Mouse (Mus musculus) gastrocnemius, adult 2 months (tissue): ENCODE measurements around the gene Icam2. TPM values are rescaled to one million over a fixed set of nuclear protein-coding genes. Genes with fewer than 3 reads are reported as not detected.
A peak's percentile ranks its signal among the peaks of the same experiment; 100 is the strongest.

Experiments used
- DNase-seq: peaks from one replicate; pipeline ENCODE4 v3.0.0; 2022
- H3K27ac ChIP-seq: fragments of 200-600 bp; 2 replicates; pipeline ENCODE4 v1.8.1; 2022; ENCODE audit warnings: mild to moderate bottlenecking
- H3K4me3 ChIP-seq: fragments of 200-600 bp; 2 replicates; pipeline ENCODE4 v1.8.1; 2022; ENCODE audit warnings: mild to moderate bottlenecking, moderate library complexity
- CTCF ChIP-seq: fragments of 200-600 bp; IDR thresholded peaks from 2 replicates; pipeline ENCODE4 v1.8.1; 2022; ENCODE audit warnings: antibody characterized with exemption, mild to moderate bottlenecking, moderate library complexity
- intact Hi-C: fragments of 180-260 bp; cut with DNase I; formaldehyde crosslinking; loops from one replicate; pipeline ENCODE4 v1.15.1; 2025
- long read RNA-seq, 2 experiments: library from polyadenylated mRNA; stranded (forward); transcript quantifications; one replicate each; pipeline ENCODE4 v2.0.0; 2021
- total RNA-seq, 2 experiments: library from RNA; stranded (reverse); gene quantifications; 2 replicates each; pipeline ENCODE4 v1.2.3; 2021

Icam2 gene
- total RNA-seq: 1 to 10 TPM; 4.2 to 6.2 TPM
- long read RNA-seq, experiment 1, partial matches to known transcripts: 1 of 2 reads
- long read RNA-seq, experiment 1, other reads (novel, unspliced or antisense): 0 of 2 reads
- long read RNA-seq, experiment 2, partial matches to known transcripts: 0 of 1 reads
- long read RNA-seq, experiment 2, other reads (novel, unspliced or antisense): 0 of 1 reads

DNA sequence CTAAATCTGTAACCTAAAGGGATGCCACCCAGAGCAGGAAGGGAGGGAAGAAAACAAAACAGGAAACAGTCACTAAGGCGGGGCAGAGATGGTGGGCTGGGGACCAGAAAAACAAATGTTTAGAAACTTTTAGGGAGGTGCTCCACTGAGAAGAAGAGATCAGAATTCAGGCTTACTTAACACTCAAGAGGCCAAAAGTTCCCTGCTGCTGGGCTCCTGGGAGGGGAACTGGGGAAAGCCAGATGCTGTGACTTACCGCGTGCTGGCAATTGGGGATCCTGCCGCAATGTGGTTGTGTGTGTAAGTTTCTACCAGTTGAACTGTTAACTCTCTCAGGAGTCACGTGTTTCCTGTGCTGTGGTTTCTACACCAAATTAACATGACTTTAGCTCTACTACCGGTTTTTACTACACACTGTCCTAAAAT lies at the start of gene Icam2:
TSS of gene Icam2 (minus strand) at position 285 of the 426 bp plus-strand sequence.
- DNase-seq: no peak
- no peak for TF ChIP-seq CTCF
- peak within 1 kb of the TSS; percentile 59 for H3K27ac ChIP-seq
- H3K4me3 ChIP-seq: no peak within 1 kb of the TSS
- intact Hi-C loops: no loop called here

DNA sequence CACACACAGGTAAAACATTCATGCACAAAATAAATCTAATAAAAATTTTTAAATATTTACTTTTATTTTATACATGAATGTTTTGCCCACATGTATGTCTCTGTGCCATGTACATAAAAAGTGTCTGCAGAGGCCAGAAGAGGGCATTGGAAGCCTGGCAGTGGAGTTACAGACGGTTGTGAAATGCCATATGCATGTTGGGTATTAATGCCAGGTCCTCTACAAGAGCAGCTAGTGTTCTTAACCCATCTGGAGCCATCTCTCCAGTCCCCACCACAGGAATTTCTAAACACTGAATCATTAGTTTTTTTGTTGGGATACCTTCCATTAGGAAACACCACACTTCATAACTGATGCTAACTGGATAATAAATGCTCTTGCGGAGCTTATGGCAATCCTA lies 49.7 kb upstream of the Icam2 start:
- intact Hi-C loops: no loop called here

DNA sequence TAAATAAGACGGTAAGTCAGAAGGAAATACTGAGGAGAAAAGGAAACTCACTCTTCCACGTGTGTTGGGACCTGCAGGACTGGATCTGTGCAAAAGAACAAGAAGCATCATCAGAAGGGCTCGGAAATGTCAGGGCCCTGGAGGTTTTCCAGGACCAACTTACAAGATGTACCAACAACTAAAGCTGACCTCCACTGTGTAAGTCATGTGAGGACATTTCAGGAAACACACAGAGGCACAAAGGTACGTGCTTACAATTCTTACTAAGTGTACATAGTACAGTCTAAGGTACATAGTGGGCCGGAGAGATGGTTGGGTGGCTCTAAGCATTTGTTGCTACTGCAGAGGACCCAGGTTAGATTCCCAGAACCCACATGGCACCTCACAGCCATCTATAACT lies 49.2 kb upstream of the Icam2 start:
- intact Hi-C loops: no loop called here
- DNase-seq: no peak
- TF ChIP-seq CTCF: no peak
- Histone ChIP-seq H3K4me3 (no peak overlapping the region), H3K27ac (no peak overlapping the region)

More for the DNA sequence above, 49.7 kb upstream of the Icam2 start:
- H3K4me3 ChIP-seq: no peak overlapping the region
- H3K27ac ChIP-seq: no peak overlapping the region
- DNase-seq: no peak
- peak; percentile 10; the same call in 1 of the 2 replicates for TF ChIP-seq CTCF

DNA sequence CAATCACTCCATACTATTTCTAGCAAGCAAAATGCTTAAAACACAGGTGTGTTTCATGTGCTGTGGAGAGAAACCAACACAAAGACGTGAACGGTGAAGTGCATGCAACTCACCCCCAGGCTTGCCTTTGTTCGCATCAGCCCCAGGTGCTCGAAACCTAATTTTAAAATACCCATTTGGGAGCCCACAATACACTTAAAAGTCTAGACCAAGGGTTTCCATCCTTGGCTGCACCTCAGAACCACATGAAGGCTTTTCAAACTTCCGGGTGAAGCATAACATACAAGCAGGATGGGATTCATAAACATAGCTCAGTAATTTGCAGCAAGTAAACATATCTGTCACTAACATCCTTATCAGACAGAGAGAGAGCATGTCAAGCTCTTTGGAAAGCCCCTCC lies 42.5 kb upstream of the Icam2 start:
- DNase-seq: no peak
- TF ChIP-seq CTCF: no peak
- no peak overlapping the region for H3K4me3 ChIP-seq
- no peak overlapping the region for H3K27ac ChIP-seq
- intact Hi-C loops: no loop called here

DNA sequence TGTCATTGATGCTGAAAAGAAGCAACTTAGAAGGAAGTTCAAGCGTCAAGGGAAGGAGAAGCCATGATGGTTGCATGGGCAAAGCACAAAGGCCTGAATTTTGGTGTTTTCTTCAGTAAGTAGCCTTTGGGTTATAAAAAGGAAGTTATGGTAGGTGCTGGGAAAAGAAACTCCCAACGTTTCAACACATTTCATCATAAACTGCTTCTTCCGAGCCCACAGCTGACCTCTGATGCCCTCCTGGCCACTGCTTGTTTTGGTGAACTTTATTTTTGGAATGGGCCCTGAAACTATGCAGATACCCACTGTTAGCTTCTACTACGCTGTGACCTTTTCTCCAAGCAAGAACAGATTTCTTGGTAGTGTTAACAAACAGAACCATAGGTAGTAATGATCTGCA lies 41.8 kb upstream of the Icam2 start:
- intact Hi-C loops: no loop called here
- peak overlapping the region; percentile 32; the same call in 1 of the 2 replicates for H3K27ac ChIP-seq
- no peak for TF ChIP-seq CTCF
- no peak overlapping the region for H3K4me3 ChIP-seq
- DNase-seq: no peak

DNA sequence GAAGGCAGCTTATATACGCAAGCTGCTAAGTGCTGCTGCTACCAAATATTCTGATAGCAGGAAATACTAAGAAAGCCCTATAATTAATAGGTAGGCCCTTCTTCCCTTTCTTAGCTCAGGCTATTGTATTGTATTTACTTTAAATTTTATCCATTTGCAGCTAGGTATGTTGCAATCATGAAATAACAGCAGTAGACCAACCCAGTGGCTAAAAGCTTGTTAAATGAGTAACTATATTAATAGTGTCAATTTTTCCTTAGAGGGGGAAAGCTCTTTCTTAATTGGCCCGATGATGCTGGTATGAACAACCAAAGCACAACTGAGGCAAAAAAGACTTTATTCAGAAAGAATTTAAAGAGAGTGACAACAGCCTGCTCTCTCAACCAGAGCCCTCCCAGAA lies 40.7 kb upstream of the Icam2 start:
- peak overlapping the region; percentile 71 for H3K27ac ChIP-seq
- no peak for TF ChIP-seq CTCF
- intact Hi-C loops: no loop called here
- DNase-seq: no peak
- no peak overlapping the region for H3K4me3 ChIP-seq

DNA sequence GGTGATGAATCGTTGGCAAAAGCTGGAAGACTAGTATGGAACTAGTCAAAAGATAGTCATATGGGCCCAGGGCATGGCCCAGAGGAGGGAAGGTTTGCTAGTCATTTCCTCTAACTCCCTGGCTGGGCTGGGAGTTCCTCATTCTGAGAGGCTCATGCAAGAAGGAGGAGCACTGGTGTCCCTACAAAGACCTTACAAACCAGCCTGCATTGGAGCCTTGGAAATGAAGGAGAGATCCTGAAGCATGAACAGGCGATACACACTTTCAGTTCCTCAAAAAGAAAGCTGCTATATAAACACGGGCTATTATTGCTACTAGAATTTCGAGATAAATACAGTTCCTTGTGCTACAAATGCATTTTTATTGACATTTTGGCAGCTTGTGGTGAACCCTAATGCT lies 40.2 kb upstream of the Icam2 start:
- no peak overlapping the region for H3K4me3 ChIP-seq
- peak overlapping the region; percentile 71 for H3K27ac ChIP-seq
- no peak for TF ChIP-seq CTCF
- intact Hi-C loops: no loop called here
- no peak for DNase-seq

DNA sequence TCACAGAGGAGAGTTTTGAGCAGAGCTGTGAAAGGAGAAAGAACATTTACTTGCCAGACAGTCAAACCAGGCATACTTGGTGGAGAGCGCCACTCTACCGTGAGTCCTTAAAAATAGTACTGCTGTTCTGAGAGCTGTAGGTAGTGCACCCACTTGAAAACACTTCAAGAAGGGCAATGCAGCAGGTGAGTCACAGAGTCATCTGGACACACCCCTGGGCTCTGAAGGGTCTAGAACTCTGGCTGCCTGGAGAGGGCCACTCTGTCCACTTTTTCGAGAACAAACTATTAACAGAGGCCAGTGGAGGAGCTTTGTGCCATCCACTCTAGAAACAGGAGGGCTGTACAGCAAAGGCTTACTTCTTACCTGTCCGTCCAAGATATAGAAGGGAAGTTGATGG lies 38.6 kb upstream of the Icam2 start:
- Histone ChIP-seq H3K4me3 (no peak overlapping the region), H3K27ac (peak overlapping the region; percentile 71)
- intact Hi-C loops: no loop called here
- DNase-seq: no peak
- TF ChIP-seq CTCF: no peak

DNA sequence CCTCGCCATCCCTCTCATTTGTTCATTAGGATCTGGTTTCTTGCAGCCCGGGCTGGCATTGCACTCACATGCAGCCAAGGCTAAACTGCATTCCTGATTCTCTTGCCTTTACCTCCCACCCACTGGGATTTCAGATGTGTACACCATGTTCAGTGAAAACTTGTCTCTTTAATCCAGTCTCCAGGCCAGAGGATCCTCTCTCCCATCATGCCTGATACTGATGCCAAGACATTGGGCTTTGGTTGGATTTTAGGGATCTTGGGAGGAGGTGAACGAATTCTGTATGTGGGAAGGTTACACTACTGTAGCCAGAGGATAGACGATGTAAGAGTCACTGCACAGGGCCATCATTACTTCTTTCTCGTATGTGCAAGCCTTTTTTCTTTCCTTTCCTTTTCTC lies 37.3 kb upstream of the Icam2 start:
- intact Hi-C loops: no loop called here
- no peak for DNase-seq
- Histone ChIP-seq H3K27ac (no peak overlapping the region), H3K4me3 (no peak overlapping the region)
- no peak for TF ChIP-seq CTCF

DNA sequence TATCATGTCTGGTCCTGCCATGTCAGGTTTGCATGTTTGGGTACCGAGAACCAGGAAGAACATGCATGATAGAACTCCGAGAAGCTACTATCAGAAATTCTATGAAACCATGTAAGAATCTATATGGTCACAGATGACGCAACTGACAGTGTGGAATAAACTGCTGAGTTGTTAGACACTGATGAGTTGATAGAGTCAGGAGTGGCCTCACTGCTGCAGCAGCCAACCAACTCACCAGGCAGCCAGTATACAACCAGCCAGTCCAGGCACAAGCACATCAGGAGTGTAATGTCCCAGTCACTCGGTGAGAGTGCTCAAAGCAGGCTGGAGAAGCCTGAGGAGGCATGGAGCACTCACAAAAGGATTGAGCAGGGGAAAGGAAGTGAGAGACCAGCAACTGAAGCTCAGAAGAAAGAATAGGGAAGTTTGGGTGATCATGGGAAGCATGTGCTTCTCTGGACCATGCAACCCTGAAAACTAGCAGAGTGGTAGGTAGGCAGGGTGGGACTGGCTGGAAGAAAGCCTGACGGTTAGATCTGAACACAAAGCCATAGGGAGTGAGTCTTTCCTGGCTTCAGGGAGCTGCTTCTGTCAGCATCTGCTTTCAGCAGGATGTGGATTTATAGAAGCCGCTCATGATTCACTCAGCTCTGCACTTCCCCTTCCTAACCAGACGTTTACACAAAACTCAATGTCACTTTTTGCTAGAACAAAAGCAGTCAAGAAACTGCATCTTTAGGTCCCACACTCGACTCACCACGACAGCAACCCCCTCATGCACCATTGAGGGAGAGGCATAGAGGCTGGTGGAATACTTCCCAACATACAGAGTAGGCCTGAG lies 31.6 kb upstream of the Icam2 start:
- DNase-seq: no peak
- no peak for TF ChIP-seq CTCF
- intact Hi-C loops: loop anchor here (1.0 to 10.0 kb wide), 2 partner anchors 208 to 325 kb away; no protein-coding TSS in a partner anchor
- H3K4me3 ChIP-seq: no peak overlapping the region
- no peak overlapping the region for H3K27ac ChIP-seq

DNA sequence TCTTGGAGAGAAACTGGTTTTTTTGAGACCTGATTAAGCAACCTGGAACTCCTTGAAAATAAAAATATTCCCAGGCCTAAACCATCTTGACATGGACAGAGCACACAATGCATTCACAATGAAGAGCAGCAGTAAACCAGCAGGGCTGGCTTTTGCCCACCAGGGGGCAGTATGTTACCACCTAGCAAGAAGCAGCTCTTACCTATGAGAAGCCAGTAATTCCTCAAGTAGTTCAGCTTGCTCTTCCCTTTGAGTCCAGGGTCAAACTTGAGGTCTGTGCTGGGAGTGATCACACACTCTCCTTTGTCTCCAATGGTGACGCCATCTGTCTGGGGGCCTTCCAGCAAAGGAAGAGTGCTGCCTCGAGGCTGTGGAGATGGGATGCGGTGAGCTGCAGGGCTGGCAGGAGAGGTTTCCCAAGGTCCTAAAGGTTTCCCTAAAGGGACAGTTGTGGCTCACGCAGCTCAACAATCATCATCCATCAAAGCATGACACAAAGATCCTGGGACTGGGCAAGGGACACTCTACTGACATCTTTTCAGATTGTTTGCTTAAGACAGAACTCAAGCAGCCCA lies 30.8 kb upstream of the Icam2 start:
- intact Hi-C loops: loop anchor here (1.0 to 10.0 kb wide), 3 partner anchors 73 to 326 kb away; no protein-coding TSS in a partner anchor
- TF ChIP-seq CTCF: peak; percentile 100

DNA sequence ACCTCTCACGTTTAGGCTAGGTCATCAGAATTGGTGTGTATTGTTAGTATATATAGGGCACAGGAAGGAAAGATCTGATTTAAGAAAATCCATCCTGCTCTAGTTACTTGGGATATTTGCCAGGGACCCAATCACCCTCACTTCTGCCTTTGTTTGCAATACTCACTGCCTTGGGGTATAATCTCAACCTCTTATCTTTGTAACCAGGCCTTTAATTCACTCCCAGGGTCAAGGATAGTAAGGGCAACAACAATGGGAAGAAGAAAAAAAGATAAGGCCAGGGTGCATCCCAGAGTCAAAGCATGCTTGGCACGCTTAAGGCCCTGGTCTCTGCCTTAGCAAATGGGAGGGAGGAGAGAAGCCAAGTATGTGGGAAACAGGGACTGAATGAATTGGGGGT lies 30.0 kb upstream of the Icam2 start:
- Histone ChIP-seq H3K4me3 (no peak overlapping the region), H3K27ac (no peak overlapping the region)
- DNase-seq: no peak
- TF ChIP-seq CTCF: no peak
- intact Hi-C loops: loop anchor here (1.0 to 10.0 kb wide), 2 partner anchors 73 to 327 kb away; no protein-coding TSS in a partner anchor

More for the DNA sequence above, 30.8 kb upstream of the Icam2 start:
- no peak overlapping the region for H3K27ac ChIP-seq
- no peak overlapping the region for H3K4me3 ChIP-seq
- peak; percentile 86 for DNase-seq

DNA sequence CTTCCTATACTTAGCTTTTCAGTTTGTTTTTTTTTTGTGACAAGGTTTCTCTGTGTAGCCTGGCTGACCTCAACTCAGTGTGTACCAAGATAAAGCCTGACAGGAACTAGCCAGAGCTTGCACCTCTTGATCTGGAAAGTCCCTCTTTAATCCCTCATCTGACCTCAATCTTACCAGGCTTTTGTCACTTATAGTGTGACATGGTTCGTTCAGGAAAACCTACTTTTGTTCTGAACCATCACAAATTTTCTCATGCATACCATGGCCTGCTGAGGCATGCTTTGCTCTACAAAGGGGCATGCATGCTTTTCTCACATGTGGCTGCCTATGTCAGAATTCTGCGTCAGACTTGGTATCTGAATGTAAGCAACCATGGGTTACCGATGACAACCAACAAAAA lies 28.5 kb upstream of the Icam2 start:
- intact Hi-C loops: loop anchor here (10.0 kb wide), 1 partner anchor 328 kb away; no protein-coding TSS in a partner anchor
- H3K27ac ChIP-seq: no peak overlapping the region

More for the DNA sequence above, 28.5 kb upstream of the Icam2 start:
- no peak overlapping the region for H3K4me3 ChIP-seq
- DNase-seq: no peak
- TF ChIP-seq CTCF: no peak
